Mouse (Mus musculus): ENCODE results near the gene Clic4. TPM values are rescaled to one million over a fixed set of nuclear protein-coding genes. Genes with fewer than 3 reads are reported as not detected.

Clic4 gene
- polyA plus RNA-seq, 1 experiment: not detected

DNA sequence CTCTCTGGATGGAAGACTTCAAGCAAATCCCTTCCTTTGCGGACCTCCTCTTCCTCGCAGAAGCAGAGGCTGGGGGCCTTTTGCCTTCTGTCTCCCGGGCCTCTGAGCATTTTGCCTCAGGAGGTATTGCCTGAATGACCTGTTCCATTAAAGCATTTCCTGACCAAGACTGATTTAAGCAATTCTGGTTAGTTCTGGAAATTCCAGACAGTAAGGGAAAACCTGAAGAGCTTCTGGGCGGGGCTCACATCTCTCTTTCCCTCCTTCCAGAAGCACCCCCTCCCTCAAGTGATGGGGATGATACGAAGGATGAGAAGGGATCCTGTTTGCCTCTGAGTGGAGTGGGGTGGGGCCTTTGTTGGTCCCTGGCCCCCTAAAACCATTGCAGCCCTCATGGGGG, 37.1 kb upstream of the Clic4 start:
- peaks cover 30% of the 10 kb centered on the region for H3K4me1 ChIP-seq (ENCODE audit: control insufficient read depth, insufficient read depth, low read length)
- WGBS: 84% methylated on average over 5 of the region's 5 CpGs
- no peak for TF ChIP-seq POLR2A (IDR thresholded peaks at IDR 0.05; ENCODE audit: insufficient read depth, low read depth, low read length)
- no peak for TF ChIP-seq CTCF (IDR thresholded peaks at IDR 0.05; ENCODE audit: insufficient read depth, low read depth, low read length)
- H3K4me3 ChIP-seq (ENCODE audit: insufficient read depth, low read depth, low read length): no peak overlapping the region
- no peak overlapping the region for H3K27ac ChIP-seq (ENCODE audit: insufficient read depth, low read depth, low read length)

DNA sequence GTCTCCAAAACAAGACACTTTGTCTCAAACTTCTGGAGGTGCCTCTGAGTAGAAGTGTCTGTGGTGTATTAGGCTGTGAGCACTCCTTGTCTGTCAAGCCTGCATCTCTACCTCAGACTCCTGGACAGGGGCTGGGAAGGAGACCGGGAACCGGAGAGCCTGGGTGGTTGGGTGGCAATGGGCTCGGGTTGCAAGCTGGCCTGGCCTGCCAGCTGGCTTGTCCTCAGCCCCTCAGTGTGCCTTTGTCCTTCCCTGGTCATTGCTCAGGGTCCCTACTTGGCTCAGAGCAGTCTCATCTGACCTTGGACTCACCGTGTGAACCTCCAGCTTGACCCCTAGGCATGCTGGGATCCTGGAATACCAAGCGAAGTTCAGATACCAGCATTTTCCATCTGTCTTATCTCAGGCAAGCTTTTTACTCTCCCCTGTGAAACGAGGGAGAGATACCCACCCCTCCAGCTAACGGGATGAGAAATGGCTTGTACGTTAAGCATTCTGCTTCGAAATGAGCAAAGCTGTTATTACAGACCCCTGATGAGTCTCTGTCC, 36.6 kb upstream of the Clic4 start:
- TF ChIP-seq CTCF (IDR thresholded peaks at IDR 0.05; ENCODE audit: insufficient read depth, low read depth, low read length) (no peak), POLR2A (IDR thresholded peaks at IDR 0.05; ENCODE audit: insufficient read depth, low read depth, low read length) (no peak)
- WGBS: 68% methylated on average over 9 of the region's 9 CpGs
- no peak overlapping the region for H3K4me3 ChIP-seq (ENCODE audit: insufficient read depth, low read depth, low read length)
- peaks cover 30% of the 10 kb centered on the region for H3K4me1 ChIP-seq (ENCODE audit: control insufficient read depth, insufficient read depth, low read length)
- no peak overlapping the region for H3K27ac ChIP-seq (ENCODE audit: insufficient read depth, low read depth, low read length)

DNA sequence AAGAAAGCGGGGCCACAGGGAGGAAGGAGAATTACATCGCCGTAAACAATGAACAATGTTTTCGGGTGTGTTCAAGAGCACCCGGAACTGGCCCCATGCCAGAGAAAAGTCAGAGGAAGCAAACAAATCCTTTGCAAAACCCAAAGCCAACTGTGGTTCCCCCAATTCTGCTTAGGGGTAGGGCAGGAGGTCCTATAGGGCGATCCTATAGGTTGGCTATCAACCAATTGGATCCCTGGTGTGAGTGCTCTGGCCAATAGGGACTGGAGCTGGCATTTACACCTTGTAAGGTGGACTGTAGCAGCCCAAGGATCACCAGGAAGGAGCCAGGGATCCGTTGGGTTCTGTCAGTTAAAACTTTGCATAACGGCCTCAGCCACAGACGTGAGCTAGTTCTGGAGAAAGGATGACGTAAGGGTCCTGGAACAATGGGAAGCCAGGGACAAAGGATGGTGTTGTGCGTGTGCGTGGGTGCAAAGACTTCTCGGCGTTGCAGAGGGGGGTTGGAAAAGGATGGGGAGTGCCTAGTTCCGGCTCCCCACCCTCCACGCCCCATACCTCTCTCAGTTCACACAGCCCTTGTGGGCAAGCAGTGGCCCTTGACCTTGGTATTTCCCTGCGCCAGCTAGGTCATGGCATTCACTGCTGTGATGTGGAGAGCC, 34.5 kb upstream of the Clic4 start:
- no peak for TF ChIP-seq POLR2A (IDR thresholded peaks at IDR 0.05; ENCODE audit: insufficient read depth, low read depth, low read length)
- no peak for TF ChIP-seq CTCF (IDR thresholded peaks at IDR 0.05; ENCODE audit: insufficient read depth, low read depth, low read length)
- 43% methylated on average over 17 of the region's 17 CpGs for WGBS
- H3K27ac ChIP-seq (ENCODE audit: insufficient read depth, low read depth, low read length): no peak overlapping the region
- no peak overlapping the region for H3K4me3 ChIP-seq (ENCODE audit: insufficient read depth, low read depth, low read length)
- H3K4me1 ChIP-seq (ENCODE audit: control insufficient read depth, insufficient read depth, low read length): peaks cover 14% of the 10 kb centered on the region

DNA sequence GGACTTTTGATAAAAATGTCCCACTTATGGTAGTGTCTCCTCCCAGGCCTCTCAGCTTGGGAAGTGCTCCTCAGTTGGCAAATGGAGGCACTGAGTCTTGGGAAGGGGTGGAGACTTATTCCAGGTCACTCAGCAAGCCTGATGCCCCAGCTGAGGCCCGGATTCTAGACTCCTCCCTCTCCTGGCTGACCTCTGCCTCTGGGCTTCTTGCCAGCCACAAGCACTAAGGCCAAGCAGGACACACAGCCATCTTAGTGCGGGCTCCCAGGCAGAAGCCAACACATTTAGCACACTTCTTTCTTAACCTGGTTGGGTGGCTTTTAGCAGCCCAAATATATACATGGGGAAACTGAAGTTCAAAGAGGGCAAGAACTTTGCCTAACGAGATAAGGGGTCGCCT, 33.9 kb upstream of the Clic4 start:
- WGBS: 53% methylated on average over 4 of the region's 4 CpGs
- Histone ChIP-seq H3K27ac (ENCODE audit: insufficient read depth, low read depth, low read length) (no peak overlapping the region), H3K4me1 (ENCODE audit: control insufficient read depth, insufficient read depth, low read length) (peaks cover 17% of the 10 kb centered on the region), H3K4me3 (ENCODE audit: insufficient read depth, low read depth, low read length) (no peak overlapping the region)
- no peak for TF ChIP-seq POLR2A (IDR thresholded peaks at IDR 0.05; ENCODE audit: insufficient read depth, low read depth, low read length)
- TF ChIP-seq CTCF (IDR thresholded peaks at IDR 0.05; ENCODE audit: insufficient read depth, low read depth, low read length): no peak

DNA sequence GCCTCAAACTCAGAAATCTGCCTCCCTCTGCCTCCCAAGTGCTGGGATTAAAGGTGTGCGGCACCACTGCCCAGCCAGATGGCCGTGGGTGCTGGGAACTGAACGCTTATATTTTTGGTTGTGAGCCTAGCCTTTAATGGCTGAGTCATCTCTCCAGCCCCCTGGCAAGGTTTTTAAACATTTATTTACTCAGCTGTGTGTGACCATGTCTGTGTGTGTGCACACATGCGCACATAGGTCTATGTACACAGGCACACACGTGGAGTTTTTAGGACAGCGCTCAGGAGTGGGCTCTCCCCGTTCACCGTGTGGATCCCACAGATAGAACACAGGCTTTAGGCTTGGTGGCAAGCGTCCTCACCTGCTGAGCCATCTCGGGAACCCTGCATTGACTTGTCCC, 29.6 kb upstream of the Clic4 start:
- WGBS: 72% methylated on average over 10 of the region's 10 CpGs

DNA sequence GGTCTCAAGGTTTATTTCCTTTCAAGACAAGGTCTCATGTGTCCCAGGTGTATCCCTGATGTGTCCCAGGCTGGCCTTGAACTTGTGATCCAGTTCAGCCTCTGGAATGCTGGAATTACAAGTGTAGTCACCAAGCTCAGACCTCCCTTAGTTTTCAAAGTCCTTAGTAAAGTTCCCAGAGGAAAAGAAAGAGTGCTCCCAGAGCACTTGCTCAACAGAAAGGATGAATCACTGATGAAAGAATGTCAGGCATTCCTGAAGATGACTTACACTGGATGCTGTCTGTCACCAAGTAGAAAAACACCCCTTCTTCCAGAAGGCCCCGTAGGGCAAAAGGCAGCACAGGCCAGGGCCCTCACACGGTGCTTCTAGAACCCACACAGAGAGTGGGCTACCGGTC, 28.6 kb upstream of the Clic4 start:
- TF ChIP-seq CTCF (IDR thresholded peaks at IDR 0.05; ENCODE audit: insufficient read depth, low read depth, low read length) (no peak), POLR2A (IDR thresholded peaks at IDR 0.05; ENCODE audit: insufficient read depth, low read depth, low read length) (no peak)
- peaks cover 27% of the 10 kb centered on the region for H3K4me1 ChIP-seq (ENCODE audit: control insufficient read depth, insufficient read depth, low read length)
- 89% methylated on average over 3 of the region's 3 CpGs for WGBS
- H3K4me3 ChIP-seq (ENCODE audit: insufficient read depth, low read depth, low read length): no peak overlapping the region
- no peak overlapping the region for H3K27ac ChIP-seq (ENCODE audit: insufficient read depth, low read depth, low read length)

More for the DNA sequence above, 29.6 kb upstream of the Clic4 start:
- H3K4me1 ChIP-seq (ENCODE audit: control insufficient read depth, insufficient read depth, low read length): peaks cover 29% of the 10 kb centered on the region
- no peak overlapping the region for H3K27ac ChIP-seq (ENCODE audit: insufficient read depth, low read depth, low read length)
- no peak overlapping the region for H3K4me3 ChIP-seq (ENCODE audit: insufficient read depth, low read depth, low read length)
- TF ChIP-seq CTCF (IDR thresholded peaks at IDR 0.05; ENCODE audit: insufficient read depth, low read depth, low read length) (no peak), POLR2A (IDR thresholded peaks at IDR 0.05; ENCODE audit: insufficient read depth, low read depth, low read length) (no peak)

DNA sequence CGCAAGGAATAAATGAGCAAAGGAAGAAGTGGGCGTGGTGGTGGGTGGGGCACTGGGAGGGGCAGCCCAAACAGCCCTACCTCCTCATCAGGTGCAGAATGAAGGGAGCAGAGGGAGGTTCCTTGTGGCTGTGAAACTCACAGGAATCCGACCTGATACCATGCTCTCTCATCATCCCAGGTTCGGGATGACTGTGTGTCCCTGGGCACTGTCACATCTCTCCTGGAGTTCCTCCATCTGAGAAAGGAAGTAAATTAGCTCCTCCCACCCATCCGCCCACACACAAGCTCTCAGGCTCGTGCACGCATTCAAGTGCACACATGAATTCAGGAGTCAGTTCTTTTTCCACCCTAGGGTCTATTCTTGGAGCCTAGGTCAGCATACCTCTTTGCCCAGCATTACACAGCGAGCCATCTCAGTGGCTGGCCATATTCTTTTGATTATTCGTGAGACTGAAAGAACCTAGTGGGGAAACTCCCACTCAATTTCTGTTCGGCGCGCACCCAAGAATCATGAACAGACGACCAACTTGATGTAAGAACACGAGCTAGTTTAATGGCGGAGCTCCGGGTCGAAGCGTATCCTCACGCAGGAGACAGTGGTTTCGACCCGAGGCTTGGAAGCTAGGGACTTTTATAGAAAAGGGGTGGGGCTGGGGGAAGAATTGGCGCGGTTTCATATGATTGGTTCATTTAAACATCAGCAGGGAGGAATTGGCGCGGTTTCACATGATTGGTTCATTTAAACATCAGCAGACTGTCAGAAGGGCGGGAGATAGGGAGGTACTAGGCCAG, 27.8 kb upstream of the Clic4 start:
- WGBS: 89% methylated on average over 26 of the region's 26 CpGs
- no peak overlapping the region for H3K27ac ChIP-seq (ENCODE audit: insufficient read depth, low read depth, low read length)
- TF ChIP-seq POLR2A (IDR thresholded peaks at IDR 0.05; ENCODE audit: insufficient read depth, low read depth, low read length) (no peak), CTCF (IDR thresholded peaks at IDR 0.05; ENCODE audit: insufficient read depth, low read depth, low read length) (no peak)
- H3K4me1 ChIP-seq (ENCODE audit: control insufficient read depth, insufficient read depth, low read length): peaks cover 27% of the 10 kb centered on the region
- H3K4me3 ChIP-seq (ENCODE audit: insufficient read depth, low read depth, low read length): no peak overlapping the region

DNA sequence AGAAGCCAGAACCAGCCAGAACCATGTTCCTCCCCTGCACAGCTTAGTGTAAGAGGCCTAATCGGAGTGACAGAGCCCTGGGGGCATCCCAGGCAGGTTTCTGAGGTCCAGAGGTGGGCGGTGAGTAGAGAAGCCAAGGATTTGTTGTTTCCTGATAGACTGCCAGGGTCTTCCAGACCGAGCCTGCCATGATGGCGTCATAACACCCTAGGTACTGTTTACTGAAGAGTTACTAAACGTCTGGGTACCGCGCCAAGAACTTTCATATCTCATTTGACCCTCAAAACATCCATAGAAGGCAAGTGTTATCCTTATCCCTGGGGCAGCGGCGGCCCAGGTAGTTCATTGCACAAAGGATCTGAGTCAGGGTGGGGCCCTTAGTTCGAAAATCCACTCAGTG, 26.1 kb upstream of the Clic4 start:
- 86% methylated on average over 10 of the region's 10 CpGs for WGBS
- peaks cover 27% of the 10 kb centered on the region for H3K4me1 ChIP-seq (ENCODE audit: control insufficient read depth, insufficient read depth, low read length)
- H3K27ac ChIP-seq (ENCODE audit: insufficient read depth, low read depth, low read length): peak overlapping the region; percentile 38
- no peak for TF ChIP-seq POLR2A (IDR thresholded peaks at IDR 0.05; ENCODE audit: insufficient read depth, low read depth, low read length)
- no peak for TF ChIP-seq CTCF (IDR thresholded peaks at IDR 0.05; ENCODE audit: insufficient read depth, low read depth, low read length)
- H3K4me3 ChIP-seq (ENCODE audit: insufficient read depth, low read depth, low read length): no peak overlapping the region

DNA sequence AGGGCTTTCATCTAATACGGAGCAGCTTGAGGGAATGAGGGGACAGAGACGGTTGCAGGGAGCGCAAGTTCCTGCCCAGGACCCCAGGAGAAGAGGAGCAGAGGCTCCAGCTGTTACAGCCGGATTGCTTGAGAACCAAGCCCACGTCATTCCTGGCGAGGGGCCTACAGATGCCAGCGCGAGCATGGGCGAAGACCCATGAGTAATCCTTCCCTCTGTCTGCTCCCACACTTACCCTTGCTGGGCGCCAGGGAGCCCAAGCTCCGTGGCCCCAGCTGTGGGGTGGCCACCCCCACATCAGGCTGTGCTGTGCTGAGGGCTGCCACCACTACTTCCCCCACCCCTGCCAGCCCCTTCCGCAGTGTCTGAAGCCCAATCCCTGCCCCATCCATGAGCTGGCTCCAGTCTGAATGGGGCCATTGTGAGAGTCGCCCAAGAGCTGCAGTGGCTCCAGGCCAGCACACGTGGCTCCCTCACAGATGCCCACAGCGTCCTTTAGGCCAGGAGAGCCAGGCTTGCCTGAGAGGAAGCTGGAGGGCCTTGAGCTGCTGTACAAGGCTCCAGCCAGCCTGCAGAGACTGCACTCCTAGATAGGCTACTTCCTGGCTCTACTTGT, 25.4 kb upstream of the Clic4 start:
- peaks cover 27% of the 10 kb centered on the region for H3K4me1 ChIP-seq (ENCODE audit: control insufficient read depth, insufficient read depth, low read length)
- WGBS: 15% methylated on average over 14 of the region's 15 CpGs
- H3K4me3 ChIP-seq (ENCODE audit: insufficient read depth, low read depth, low read length): no peak overlapping the region
- TF ChIP-seq POLR2A (IDR thresholded peaks at IDR 0.05; ENCODE audit: insufficient read depth, low read depth, low read length) (no peak), CTCF (IDR thresholded peaks at IDR 0.05; ENCODE audit: insufficient read depth, low read depth, low read length) (no peak)
- H3K27ac ChIP-seq (ENCODE audit: insufficient read depth, low read depth, low read length): peak overlapping the region; percentile 38

All from olfactory bulb, adult 2 months (tissue).